Mouse (Mus musculus) heart, embryonic 14.5 days (tissue): Measurements from ENCODE around the gene Olfr747. TPM values are rescaled to one million over a fixed set of nuclear protein-coding genes. Genes with fewer than 3 reads are reported as not detected.

Source experiments
- polyA plus RNA-seq: library from polyadenylated mRNA; unstranded; fragments of >200 nt; fragmentation: Nextera tagmentation; extraction: Ambion mirVana; gene quantifications from 2 replicates; pipeline ENCODE4 v1.2.1, GENCODE M21; 2014

Gene Olfr747
- polyA plus RNA-seq, 1 experiment from 2014 or later: not detected

Other genes with a start within 250 kb of the Olfr747 start
- gene Olfr740, start 247.7 kb downstream of the Olfr747 start, polyA plus RNA-seq: not detected in 2 replicates
- gene Olfr741, start 220.5 kb downstream of the Olfr747 start, polyA plus RNA-seq: not detected in 2 replicates
- gene Olfr742, start 189.6 kb downstream of the Olfr747 start, polyA plus RNA-seq: not detected in 2 replicates
- not detected in 2 replicates for gene Olfr743, start 171.4 kb downstream of the Olfr747 start, polyA plus RNA-seq
- not detected in 2 replicates for gene Olfr744, start 78.3 kb downstream of the Olfr747 start, polyA plus RNA-seq
- gene Olfr745, start 53.8 kb downstream of the Olfr747 start, polyA plus RNA-seq: not detected in 2 replicates
- gene Olfr746, start 46.1 kb downstream of the Olfr747 start, polyA plus RNA-seq: not detected in 2 replicates
- gene Olfr748, start 14.2 kb upstream of the Olfr747 start, polyA plus RNA-seq: not detected in 2 replicates
- gene Olfr749, start 51.9 kb upstream of the Olfr747 start, polyA plus RNA-seq: not detected in 2 replicates
- 48.8 and 51.8 TPM in 2 replicates for gene Ttc5, start 92.3 kb upstream of the Olfr747 start, polyA plus RNA-seq
- gene Ccnb1ip1, start 114.5 kb upstream of the Olfr747 start, polyA plus RNA-seq: not detected in 2 replicates
- gene Parp2, start 114.6 kb upstream of the Olfr747 start, polyA plus RNA-seq: 42.4 and 46.0 TPM in 2 replicates
- gene Tep1, start 177.4 kb upstream of the Olfr747 start, polyA plus RNA-seq: 6.6 and 8.3 TPM in 2 replicates
- gene Klhl33, start 204.3 kb upstream of the Olfr747 start, polyA plus RNA-seq: 0.11 and 0.26 TPM in 2 replicates
- gene Osgep, start 231.7 kb upstream of the Olfr747 start, polyA plus RNA-seq: 118 and 134 TPM in 2 replicates
- 127 and 132 TPM in 2 replicates for gene Apex1, start 231.8 kb upstream of the Olfr747 start, polyA plus RNA-seq
- gene Pip4p1, start 237.7 kb upstream of the Olfr747 start, polyA plus RNA-seq: 24.0 and 35.1 TPM in 2 replicates
- gene Pnp, start 237.9 kb upstream of the Olfr747 start, polyA plus RNA-seq: 30.5 and 32.2 TPM in 2 replicates